Mouse (Mus musculus): ENCODE results near the gene Fank1.
"Not testable (repeated sequence)": the region's sequence is repeated elsewhere in the genome, so short reads cannot be mapped to it uniquely, and the experiment has no call there.

The Fank1 gene

DNA sequence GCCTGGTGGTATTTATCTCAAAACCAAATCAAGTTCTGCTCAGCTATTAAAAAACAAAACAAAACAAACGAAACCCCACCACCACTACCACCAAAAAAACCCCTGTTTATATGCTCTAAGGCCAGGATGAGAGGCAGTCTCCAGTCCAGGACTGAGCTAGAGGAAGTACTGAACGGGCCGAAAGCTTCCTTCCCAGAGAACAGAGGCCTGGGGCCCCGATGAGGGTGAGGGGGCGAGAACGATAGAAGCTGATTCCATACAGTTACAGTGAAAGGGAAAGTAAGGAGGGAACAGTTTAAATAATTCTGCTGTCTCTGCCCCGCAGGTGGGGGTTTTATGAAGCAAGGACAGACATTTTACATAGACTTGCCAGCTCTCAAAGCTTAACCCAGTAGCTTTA, 52.9 kb downstream of the Fank1 start:
- no peak for DNase-seq (ENCODE audit: low read depth)

DNA sequence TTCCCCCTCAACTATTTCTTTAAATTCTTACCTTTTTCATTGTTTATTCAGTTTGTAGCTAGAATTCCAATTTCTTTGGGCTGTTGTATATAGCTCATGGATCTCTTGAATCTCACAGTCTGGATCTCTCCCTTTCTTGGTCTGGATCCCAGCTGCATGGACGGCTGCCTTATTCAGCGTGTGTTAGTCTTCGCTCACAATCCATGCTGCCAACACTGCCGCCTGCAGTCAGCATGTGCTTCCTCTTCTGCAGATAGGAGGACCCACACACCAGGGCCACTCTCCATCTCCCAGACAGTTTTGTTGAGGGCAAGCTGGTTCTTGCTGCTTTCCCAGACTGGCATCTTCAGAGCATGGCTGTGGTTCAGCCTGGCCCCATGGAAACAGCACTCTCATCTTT, 62.9 kb downstream of the Fank1 start:
- no peak for DNase-seq (ENCODE audit: low read depth)

DNA sequence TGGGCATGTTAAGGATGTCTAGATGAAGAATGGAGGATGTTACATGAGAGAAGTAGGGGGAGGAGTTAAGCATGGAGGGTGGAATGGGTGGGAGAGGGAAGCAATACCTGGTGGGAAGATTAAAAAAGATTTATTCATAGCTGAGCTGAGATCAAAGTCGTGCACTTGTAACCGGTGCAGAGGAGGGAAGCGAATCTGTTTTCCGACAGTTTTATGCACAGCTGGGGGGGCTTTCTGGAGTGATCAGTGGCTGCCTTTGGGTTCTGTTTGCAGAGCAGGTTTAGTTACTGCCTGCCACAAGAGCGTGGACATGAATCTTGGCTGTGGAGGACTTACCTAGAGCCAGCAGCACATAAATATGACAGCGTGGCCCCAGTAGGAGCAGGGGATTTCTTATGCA, 65.4 kb downstream of the Fank1 start:
- no peak for DNase-seq (ENCODE audit: low read depth)

DNA sequence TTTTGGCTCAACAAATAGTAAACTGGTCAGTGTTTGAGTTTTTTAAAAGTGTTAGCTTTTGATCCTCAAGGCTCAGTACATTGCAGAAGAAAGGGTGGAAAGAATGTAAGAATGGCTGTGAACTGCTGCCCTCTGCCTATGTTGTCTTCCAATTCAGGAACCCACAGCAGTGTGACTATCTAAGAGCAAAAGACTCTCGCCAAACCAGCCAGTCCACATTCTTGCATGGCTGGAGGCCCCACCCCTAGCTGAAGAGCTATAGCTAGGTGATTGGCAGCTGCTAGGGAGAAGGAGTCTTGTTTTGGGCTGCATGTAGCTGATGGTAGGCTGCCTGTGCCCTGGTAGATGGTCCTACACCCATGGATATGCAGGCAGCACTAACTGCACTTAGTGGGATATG, 70.5 kb downstream of the Fank1 start:
- no peak for DNase-seq (ENCODE audit: low read depth)

DNA sequence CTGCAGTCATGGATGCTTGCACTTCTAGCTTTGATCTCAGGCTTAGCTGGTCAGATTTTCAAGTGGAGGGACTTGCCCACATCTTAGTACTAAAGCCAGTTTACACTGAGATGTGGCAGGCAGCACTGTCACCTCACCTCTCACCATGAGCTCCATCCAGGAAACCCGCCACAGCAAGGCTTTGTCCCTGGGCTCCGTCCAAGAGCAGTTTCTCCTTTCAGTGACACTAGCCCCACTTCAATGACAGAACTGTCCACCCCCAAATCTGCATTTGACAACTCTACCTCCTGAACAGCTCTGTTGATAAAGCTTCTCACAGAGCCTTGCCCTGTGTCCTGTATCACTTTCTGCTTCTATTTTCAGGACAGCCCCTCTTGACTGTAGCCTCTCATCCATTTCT, 71.5 kb downstream of the Fank1 start:
- no peak for DNase-seq (ENCODE audit: low read depth)

DNA sequence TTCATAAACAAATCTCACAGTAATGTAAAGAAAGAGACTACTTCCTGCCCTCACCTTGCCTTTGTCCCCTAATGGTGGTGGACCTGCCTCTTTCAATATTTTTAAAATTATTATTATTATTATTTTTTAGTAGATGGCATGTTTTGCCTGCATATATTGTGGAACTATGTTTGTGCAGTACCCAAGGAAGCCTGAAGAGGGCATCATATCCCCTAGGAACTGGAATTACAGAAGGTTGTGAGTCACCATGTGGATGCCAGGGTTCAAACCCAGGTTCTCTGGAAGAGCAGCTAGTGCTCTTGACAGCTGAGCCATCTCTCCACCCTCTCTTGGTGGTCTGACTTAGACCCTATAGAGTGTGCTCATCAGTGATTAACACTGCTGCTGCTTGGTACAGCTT, 74.1 kb downstream of the Fank1 start:
- DNase-seq (ENCODE audit: low read depth), result no peak

DNA sequence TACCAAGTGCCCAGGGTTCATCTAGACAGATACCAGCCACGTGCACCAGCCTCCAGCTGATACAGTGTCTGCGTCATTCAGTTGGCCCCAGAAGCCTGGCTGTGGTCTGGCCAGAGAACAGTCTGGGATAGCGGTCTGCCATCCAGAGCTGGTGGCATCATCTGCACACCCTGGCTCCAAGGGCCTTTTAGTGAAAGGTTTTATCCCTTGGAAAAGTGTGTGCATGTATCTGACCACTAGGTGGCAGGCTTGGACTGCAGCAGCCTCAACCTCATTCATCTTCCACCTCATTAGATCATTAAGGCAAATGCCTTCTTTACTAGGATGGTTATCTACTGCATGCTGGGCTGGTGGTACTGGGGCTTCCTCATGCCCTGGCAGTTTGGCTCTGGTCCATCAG, 79.6 kb downstream of the Fank1 start:
- peak; percentile 33 for DNase-seq (ENCODE audit: low read depth)

DNA sequence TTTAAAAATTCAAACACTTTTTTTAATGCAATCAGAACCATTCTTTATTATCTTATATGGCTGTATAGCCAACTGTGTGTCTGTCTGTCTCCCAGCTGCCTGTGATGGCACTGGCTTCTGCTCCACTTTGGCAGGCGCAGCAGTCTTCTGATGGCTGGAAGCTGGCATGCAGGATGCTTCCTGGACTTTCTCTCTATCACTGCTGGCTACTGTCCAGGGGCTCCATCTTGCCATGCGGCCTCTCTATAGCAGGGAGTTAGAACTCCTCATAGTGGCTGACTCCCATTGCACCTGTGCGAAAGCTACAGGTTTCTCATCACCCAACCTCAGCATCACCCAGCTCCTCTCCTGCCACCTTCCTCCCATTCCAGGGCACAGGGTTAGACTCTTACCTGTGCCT, 81.8 kb downstream of the Fank1 start:
- DNase-seq (ENCODE audit: low read depth), result no peak

DNA sequence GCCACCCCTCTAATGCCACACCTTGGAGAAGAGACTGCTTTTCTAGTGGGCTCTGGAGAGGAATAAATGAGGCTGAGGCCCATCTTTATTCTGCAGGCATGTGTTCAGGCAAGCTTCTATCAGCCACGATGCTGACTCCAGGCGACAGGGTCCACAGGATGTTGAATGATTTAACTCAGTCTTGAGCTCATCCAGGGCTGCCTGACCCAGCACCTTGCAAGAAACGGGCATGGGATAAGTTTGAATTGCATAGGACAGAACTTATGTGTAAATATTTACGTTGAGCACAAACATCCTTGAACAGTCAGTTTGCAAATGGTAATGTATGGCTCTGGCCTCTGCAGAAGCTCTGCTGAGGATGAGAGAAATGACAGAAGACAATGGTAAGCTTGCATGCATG, 82.9 kb downstream of the Fank1 start:
- no peak for DNase-seq (ENCODE audit: low read depth)

DNA sequence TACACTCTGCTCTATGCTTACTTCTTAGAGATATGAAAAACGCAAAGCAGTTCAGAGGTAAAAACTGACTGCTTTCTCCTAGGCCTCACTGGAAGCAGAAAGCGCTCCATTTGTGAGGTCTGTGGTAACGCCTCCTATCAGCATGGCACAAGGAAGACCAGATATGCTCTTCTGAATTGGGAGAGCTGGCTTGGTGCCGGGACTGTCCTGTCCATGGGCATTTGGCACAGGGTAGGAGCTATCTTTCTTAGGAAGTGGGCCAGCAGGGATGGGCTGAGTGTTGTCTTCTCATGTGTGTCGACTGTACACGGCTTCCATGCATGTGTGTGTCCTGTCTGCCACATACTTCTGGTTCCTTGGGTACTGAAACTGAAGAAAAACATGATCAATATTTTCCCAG, 85.6 kb downstream of the Fank1 start:
- DNase-seq (ENCODE audit: low read depth), result no peak

DNA sequence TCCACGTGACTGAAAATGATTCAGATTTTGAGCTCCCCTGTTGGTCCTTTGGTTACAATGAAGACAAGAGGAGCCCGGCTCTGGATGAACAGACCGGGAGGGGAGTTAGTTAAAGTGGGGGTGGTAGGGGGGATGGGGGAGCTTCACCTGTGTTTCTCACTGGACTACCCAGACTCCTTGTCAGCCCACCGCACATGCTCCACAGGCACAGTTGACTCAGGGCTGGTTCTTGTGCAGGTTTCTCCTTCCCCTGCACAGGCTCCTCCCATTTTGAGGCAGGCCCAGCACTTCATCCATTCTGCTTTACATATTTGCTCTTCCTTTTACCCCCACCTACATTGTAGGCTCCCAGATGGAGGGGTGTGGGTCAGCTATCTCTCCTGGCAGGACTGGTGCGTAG, 86.1 kb downstream of the Fank1 start:
- no peak for DNase-seq (ENCODE audit: low read depth)

DNA sequence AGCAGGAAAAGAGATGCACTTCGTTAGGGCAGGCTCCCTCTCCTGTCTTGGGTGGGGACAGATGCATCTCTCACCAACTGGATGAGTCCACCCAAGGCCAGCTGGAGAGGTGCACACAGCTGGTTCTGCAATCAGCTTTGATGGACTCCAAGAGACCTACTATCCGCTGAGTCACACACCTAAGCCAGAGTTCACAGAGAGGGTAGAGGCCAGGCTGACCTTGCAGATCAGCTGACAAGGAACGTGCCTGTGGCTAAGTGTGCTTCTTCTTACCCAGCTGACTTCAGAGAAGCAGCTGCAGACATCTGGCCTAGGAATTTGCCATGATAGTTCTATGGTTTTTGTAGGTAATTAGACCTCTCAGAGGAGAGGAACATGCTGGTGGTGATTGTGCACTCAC, 86.5 kb downstream of the Fank1 start:
- DNase-seq (ENCODE audit: low read depth), result no peak

DNA sequence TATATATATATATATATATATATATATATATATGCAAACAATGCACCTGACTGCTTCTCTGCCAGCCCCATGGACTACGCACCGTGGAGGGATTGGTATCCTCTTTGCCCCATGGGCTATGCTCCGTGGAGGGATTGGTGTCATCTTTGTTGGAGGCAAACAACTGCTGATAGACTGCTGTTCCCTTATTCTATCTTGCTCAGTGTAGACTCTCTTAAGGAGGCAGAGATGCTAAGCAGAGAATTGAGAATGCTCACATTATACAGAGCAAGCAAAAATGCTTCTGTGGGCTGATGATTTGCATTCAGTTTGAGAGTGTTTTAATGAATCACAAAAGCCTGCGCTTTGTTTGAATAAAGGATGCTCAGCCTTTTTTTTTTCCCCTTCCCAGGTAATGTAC, 87.0 kb downstream of the Fank1 start:
- DNase-seq (ENCODE audit: low read depth), result no peak

DNA sequence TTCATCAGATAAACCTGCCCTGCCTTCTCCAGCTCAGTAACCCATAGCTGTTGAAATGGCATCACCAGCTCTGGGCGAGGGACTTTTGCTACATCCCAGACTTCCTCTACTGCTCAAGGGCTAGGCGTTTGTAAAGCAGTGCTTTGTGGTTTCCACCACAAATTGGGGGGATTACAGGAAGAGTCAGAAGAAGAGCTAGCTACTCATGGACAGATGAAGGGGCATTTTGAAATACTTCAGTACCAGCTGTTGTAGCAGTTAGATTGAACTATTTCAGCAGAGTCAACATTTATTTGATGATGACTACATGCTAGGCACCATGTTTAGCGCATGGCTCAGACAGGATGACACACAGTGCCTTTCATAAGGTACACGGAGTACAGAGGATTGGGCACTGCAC, 93.6 kb downstream of the Fank1 start:
- no peak for DNase-seq (ENCODE audit: low read depth)

DNA sequence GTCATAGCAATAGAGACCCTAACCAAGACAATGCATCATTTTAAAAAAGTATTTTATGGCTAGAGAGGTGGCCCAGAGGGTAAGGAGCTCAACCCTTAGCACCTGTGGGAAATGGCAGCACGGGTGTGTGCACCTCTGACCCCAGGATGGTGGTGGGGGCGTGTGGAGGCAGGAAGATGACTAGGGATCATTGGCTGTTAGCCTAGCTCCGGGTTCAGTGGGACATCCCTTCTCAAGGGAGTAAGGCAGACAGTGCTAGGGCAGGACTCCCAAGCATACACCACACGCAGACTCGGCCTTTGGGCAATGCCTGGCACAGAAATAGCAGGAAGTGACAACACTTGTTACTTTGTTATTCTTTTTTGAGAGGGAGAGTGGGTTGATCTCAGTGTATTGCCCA, 96.0 kb downstream of the Fank1 start:
- no peak for DNase-seq (ENCODE audit: low read depth)

DNA sequence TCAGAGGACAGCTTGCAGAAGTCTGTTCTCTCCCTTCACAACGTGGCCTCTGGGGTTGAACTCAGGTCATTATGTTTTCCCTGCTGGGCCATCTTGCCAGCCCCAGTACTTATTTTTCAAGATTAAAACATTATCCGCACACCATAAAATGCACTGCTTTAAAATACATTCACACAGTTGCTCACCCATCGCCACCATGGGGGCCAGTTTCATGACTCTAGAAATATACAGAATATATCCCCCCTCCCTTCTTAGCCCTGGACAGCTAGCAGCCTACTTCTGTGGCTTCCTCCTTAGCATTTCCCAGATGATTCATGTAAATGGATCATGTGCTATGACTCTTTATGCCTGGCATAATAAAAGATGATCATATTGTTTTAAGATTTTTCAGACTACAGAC, 99.5 kb downstream of the Fank1 start:
- DNase-seq (ENCODE audit: low read depth), result no peak

DNA sequence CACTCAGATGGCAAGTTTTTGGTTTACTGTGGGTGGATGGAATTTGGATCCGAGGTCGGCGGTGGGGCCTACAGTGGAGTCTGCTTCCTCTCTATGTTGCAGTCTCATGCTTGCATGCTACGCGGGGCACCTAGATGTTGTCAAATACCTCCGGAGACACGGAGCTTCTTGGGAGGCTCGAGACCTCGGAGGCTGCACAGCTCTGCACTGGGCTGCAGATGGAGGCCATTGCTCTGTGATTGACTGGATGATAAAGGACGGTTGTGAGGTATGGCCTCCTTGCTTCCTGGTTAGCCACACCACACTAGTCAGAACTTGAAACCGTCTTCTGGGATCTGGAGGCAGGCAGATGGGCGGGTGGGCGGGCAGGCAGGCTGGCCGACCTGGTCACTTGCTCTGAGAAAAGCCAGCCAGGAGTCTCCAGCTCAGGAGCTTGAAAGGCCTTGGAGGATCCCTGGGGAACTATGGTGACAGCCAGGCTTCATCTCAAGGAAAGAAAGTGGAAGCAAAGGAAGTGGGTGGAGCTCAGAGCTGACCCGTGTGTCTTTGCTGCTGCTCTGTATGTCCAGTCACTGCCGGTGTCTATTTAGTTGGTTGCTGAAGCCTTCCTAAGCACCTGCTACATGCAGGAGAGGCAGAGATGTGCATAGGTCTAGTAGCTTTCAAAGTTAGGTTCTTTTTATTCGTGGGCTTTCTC, 100.1 kb downstream of the Fank1 start:
- DNase-seq (ENCODE audit: low read depth), result no peak

DNA sequence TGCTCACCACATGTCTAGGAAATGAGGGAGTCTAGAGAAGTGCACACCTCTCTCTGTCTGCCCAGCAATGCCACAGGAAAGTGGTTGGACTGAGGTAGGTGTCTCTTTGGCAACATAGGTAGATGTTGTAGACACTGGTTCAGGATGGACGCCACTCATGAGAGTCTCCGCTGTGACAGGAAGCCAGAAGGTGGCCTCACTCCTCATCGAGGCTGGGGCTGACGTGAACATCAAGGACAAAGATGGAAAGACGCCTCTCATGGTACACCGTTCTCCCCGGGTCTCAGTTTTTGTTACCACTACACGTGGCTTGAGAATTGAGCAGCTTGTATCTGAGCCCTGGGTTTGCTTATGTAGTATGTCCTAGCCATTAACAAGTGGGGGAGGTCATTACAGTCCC, 103.1 kb downstream of the Fank1 start:
- DNase-seq (ENCODE audit: low read depth), result no peak

DNA sequence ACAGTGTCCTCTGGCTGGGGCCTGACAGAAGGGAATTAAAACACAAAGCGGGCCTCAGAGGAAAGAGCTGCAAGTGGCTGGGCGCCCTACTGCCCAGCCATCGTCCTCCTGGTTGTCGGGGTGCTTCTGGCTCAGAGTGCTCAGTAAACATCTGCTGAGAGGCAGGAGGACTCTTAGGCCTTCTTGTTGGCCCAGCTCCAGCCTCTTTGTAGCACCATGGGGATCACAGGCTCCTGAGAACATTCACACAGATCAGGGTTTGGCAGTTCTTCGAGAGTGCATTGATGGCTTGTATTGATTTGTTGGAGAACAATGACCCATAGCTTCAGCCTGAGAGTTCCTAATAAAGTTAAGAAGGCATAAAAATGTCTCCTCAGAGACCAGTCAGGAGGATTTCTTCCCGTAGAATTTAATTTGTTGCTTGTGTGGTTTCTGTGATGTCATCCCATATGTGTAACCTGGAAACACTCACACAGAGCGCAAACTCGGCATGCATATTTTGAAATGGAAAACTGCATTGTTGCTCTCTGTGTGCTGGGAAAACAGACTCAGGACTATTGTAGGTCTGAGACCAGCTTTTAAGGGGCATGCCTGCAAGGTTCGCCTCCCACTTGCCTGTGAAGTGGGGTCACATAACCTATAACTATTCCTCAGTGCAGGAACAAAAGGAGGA, 108.2 kb downstream of the Fank1 start:
- DNase-seq (ENCODE audit: low read depth), result not testable (repeated sequence)

DNA sequence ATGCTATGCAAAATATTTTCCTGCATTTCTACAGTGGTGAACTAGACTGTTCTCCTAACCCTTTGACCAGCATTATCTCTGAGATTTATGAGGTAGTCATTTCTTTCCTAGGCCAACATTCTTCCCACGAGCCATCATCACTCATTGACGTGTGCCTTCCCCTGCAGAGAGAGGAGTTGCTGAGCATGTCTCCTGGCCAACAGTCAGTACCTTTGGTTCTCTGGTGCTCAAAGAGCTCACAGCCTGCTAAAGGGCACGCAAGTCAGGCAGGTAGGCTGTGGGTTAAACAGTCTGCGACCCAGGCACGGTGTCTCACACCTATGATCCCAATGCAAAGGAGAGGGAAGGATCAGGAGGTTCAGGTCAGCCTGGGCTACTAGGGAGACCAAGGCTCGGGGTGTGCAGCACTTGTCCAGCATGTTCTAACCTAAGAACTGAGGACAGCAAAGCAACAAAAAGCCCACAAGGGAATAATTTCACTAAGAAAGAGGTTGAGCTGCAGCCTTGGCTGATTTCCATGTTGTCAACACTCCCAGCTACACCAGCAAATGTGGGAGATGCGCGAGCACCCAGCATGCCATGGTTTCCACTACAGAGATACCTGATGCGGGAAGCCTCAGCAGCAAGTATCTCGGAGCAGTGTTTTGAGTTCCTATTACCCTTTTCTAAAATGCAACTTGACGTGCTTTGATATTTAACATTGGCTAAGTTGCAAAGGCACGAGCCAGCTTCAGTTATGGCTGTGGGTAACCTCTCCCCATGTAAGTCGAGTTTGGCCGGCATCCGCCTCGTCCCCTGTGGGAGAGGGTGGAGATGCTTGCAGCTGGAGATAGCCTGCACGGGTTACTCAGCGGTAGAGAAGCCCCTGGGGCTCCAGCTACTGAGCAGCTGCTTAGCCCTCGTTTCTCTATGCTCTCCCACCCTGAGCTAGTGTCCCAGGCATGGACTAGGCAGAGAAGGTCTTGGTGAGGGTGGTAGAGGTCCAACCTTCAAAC, 112.6 kb downstream of the Fank1 start:
- DNase-seq (ENCODE audit: low read depth), result no peak

DNA sequence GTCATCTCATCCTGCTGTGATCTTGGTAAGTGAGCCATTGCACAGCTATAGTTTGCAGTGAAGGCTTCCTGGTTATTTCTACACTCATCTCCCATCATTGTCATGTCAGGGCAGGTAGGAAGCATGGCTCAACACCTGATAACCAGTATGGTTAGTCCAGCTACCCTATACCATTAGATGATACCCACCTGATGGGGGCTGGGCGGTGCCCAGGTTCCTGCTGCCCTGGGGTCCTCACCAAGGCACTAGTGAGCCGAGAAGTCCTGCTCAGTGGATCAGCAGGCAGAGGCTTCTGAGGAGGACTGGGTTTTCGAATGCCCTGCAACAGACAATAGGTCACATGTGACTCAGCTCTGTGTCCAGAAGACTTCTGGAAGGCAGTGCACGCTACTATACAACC, 113.3 kb downstream of the Fank1 start:
- DNase-seq (ENCODE audit: low read depth), result no peak

DNA sequence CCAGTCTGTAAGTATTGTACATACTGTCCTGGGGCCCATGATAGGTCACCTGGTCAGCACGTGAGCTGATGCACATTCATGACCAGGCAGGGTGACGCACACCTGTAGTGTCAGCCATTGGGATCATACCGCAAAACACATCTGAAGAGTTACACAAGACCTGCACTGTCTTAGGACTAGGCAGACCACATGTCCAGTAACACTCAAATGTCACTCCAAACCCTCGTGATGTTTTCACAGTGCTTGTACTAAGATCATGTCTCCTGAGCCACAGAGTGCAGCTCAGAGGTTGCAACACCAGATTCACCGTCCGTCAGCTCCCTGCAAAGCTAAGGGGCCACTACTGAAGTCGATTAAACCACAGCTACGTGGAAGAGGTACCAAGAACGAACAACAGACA, 114.6 kb downstream of the Fank1 start:
- no peak for DNase-seq (ENCODE audit: low read depth)

DNA sequence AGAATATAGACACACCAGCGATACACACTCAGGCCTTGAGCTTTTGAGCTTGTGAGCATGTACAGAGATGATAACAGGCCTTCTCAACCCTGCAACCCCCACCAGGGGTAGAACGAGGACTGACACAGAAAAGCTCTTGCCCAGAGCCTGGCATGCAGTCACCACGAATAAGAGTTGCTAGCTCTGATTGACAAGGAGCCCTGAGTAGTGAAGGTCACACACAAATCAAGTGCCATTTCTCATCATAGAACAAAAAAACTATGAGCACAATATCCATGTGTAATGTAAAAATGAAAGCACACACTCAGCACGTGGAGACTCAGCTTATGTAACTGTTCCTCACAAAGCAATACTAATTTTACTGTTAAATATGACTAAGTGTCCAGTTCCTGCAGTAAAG, 115.1 kb downstream of the Fank1 start:
- DNase-seq (ENCODE audit: low read depth), result no peak
